Mouse (Mus musculus): ENCODE measurements around the gene 4930505A04Rik.

DNA sequence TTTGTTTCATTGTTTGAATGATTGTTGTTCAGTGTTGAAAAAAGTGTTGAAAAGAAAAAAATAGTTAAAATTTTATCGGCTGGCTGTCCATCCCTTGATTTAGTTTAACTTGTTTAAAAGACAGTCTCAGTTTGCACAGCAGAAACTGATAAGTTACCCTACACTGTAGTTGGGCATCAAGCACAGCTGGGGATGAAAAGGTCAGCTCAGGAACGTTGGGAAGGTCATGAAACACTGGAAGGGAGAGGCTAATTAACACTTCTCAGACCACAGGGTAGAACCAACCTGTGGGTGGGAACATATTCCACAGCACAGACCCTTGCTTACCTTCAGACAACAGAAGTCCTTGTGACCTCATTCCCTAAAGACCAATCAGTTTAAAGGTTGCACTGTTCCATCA is 25.5 kb upstream of the 4930505A04Rik start:
- no peak for TF ChIP-seq CTCF (IDR thresholded peaks at IDR 0.05; ENCODE audit: control insufficient read depth, insufficient read depth, insufficient read length)
- no peak for TF ChIP-seq MYOD1 (IDR thresholded peaks at IDR 0.05; ENCODE audit: control insufficient read depth, insufficient read length, low read depth)
- TF ChIP-seq MYOG (IDR thresholded peaks at IDR 0.05; ENCODE audit: control insufficient read depth, extremely low read depth, insufficient read length): no peak
- no peak for TF ChIP-seq USF1 (IDR thresholded peaks at IDR 0.05; ENCODE audit: low read depth)
